Mouse (Mus musculus) left cerebral cortex, adult 2 months (tissue): ENCODE measurements at regions not wholly inside any gene's neighbourhood (a gene's known extent, or its start where the extent isn't known, plus 50 kb on each side); places are given as distances from the start of the nearest gene placed in this dataset.

ENCODE experiments used
- DNase-seq, 2 experiments: peaks; one replicate each; pipeline ENCODE4 v3.0.0; 2021 to 2022; ENCODE audit warnings: low spot score in 2 of 2, mixed read lengths in 1 of 2; ENCODE audit errors: extremely low spot score in 1 of 2
- H3K27ac ChIP-seq: fragments of 200-600 bp; 2 replicates; pipeline ENCODE4 v1.8.1; 2022
- H3K4me3 ChIP-seq: fragments of 200-600 bp; 2 replicates; pipeline ENCODE4 v1.8.1; 2022
- CTCF ChIP-seq: fragments of 200-600 bp; IDR thresholded peaks from 2 replicates; pipeline ENCODE4 v1.8.1; 2022; ENCODE audit warnings: antibody characterized with exemption, mild to moderate bottlenecking, moderate library complexity
- intact Hi-C: fragments of 180-260 bp; cut with DNase I; formaldehyde crosslinking; loops from one replicate; pipeline ENCODE4 v1.15.1; 2025

GRCm38 (mm10) chr12:90542361-90542760 is 195.9 kb downstream of the Dio2 start:
- TF ChIP-seq CTCF = no peak
- intact Hi-C loops = no loop called here
- no peak overlapping the region for H3K27ac ChIP-seq

More at GRCm38 (mm10) chr12:90542361-90542760, 195.9 kb downstream of the Dio2 start:
- no peak overlapping the region for H3K4me3 ChIP-seq
- no peak for DNase-seq
